Mouse (Mus musculus) erythroid progenitor cell, adult 5-6 weeks (primary cell): ENCODE data around the gene Vat1. TPM values are rescaled to one million over a fixed set of nuclear protein-coding genes. Genes with fewer than 3 reads are reported as not detected.
"Not testable (repeated sequence)": the region's sequence is repeated elsewhere in the genome, so short reads cannot be mapped to it uniquely, and the experiment has no call there.

ENCODE experiments used
- ATAC-seq: replicated peaks from 2 replicates; pipeline ENCODE4 v1.8.0; 2016; ENCODE audit warnings: moderate number of reproducible peaks, mild to moderate bottlenecking, moderate TSS enrichment, inconsistent platforms; ENCODE audit not compliant: poor library complexity, low FRiP score, severe bottlenecking
- total RNA-seq, 2 experiments: library from RNA; stranded (forward) in 1 of 2; stranded (reverse) in 1 of 2; fragments of 150-400 nt in 1 of 2; fragments of 186-747, 209-891 nt in 1 of 2; gene quantifications; 2 replicates each; pipeline versions ENCODE4 v1.2.3 to v1.2.4; 2015 to 2017; ENCODE audit warnings: low replicate concordance in 2 of 2

Gene Vat1
- total RNA-seq, 2 experiments from 2014 or later = 6.1 to 13.4 TPM

DNA sequence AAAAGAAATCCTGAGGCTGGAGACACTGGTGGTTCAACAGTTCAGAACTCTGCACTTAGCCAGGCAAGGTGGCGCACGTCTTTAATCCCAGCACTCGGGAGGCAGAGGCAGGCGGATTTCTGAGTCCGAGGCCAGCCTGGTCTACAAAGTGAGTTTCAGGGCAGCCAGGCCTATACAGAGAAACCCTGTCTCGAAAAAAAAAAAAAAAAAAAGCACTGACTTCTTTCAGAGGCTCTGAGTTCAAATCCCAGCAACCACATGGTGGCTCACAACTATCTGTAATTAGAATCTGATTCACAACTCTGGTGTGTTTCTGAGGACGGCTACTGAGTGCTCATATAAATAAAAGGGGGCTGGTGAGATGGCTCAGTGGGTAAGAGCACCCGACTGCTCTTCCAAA, 19.2 kb downstream of the Vat1 start:
- not testable (repeated sequence) for ATAC-seq

DNA sequence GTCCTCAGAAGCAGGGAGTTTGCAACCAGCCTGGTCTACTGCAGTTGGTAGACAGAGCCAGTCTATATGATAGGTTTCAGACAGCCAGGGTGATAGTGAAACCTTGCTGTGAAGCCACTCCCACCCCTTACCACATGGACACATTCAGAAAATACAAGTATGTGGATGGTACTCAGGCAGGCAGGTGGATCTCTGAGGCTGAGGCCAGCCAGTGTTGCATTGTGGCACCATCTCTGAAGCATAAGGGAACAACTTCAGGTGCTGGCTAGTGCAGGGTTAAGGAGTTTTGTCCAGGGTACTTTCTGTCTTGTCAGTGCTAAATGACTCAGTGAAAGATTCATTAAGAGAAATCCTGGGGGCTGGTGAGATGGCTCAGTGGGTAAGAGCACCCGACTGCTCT, 19.7 kb downstream of the Vat1 start:
- no peak for ATAC-seq

DNA sequence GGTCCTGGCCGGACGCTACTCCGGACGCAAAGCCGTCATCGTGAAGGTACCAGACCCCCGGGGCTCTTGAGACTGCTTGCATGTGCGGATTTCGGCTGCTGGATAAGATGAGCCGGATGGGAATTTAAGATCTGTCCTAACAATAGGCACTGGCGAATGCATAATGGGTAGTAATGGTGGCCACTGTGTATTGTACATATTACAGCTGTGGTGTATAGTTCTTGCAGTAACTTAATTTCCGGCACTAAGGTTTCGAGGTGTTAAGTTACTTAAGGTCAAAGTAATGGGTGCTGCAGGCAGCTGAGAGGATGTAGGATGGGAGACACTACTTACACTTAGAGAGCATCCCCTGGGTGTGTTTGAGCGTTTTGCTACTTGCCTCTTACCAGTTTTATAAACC, 23.3 kb downstream of the Vat1 start:
- ATAC-seq = no peak

DNA sequence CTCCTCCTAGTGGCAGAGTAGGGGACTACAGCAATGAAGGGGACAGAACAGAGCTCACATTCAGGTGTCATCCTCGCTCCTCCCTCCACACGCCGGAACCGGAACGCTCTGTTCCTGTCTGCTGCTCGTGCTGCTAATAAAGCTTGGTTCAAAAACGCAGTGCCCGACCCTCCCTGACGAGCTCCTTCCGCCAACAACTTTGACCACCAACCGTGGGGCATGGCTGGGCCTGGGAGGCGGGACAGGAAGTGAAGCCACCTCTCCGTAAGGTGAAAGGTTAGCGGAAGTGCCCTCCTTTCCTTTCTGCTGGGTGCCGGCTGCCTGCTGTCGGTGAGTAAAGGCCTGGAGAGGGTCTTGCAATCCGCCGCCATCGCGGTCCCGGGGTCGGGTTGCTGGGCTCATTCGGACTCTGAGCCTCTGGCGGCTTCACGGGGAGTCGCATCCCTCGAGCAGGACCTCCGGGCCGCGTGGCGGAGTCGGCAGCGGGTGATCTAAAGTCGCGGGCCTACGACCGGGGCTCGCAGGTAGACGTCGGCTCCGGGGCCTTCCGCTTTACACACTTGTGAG, 23.8 kb downstream of the Vat1 start, which contains the start of gene Rpl27:
Gene Rpl27, plus strand, starts transcription at position 172 of the 567 bp plus-strand sequence.
- ATAC-seq = peak; percentile 99

DNA sequence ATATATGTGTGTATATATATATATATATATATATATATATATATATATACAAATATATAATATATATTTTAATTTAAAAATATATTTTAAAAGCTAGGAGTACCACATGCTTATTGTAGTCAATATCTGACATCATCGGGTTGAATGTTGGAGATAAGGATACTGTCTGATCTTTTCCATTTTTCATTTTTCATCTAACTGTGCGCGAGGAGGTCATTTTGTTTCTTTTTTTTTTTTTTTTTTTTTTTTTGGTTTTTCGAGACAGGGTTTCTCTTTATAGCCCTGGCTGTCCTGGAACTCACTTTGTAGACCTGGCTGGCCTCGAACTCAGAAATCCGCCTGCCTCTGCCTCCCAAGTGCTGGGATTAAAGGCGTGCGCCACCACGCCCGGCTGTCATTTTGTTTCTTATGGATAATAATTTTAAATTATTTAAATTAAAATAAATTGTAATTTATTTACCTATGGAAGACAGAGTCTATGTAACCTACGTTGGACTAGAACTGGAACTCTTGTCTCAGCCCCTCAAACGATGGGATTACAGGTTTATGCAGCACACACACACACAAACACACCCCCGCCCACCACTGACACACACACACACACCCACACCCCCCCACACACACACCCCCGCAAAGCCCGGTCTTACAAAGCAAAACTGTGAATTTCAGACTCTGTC, 24.4 kb downstream of the Vat1 start:
- ATAC-seq = not testable (repeated sequence)

DNA sequence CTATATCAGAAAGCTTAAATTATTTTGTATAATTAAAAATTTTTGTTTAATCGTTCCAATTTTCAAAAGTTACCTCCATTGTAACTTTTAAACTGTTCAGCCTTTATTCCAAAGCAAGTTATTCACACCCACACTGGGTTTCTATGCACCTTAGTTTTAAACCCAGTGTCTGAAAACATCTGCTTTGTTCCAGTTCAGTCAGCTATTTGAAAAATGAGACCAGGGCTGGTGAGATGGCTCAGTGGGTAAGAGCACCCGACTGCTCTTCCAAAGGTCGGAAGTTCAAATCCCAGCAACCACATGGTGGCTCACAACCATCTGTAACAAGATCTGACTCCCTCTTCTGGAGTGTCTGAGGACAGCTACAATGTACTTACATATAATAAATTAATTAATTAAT, 28.0 kb downstream of the Vat1 start:
- not testable (repeated sequence) for ATAC-seq

DNA sequence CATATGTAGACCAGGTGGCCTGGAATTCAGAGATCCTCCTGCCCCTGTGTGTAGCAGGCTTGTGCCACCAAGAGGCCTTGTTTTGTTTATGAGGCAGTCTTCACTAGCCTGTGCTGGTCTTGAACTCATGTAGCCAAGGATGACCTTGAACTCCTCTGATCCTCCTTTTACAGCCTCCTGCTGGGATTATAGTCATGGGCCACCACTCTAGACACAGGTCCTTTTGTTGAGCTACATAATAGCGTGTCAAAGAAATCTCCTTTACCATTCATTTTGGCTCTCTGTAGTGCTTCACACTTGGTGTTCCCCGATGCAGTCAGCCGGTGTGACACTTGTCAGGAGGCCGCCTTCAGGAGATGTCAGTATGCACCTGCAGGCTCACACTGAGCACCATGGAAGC, 29.1 kb downstream of the Vat1 start:
- ATAC-seq = no peak

DNA sequence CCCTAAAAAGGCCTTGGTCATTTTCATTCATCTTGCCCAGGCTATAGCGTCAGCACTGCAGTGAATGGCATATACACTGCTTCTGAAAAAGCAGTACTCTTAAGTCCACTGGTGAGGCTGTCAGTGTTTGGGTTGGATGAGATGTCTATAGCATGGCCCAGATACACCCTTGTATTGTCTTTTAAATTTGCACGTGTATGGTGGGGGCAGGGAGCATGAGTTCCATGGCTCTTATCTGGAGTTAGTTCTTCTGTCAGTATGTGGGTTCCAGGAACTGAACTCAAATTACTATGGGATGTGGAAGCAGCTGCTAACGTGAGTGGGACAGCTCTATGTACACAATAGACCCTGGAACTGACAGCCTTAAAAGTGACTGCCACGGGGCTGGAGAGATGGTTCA, 30.2 kb downstream of the Vat1 start:
- ATAC-seq = no peak

DNA sequence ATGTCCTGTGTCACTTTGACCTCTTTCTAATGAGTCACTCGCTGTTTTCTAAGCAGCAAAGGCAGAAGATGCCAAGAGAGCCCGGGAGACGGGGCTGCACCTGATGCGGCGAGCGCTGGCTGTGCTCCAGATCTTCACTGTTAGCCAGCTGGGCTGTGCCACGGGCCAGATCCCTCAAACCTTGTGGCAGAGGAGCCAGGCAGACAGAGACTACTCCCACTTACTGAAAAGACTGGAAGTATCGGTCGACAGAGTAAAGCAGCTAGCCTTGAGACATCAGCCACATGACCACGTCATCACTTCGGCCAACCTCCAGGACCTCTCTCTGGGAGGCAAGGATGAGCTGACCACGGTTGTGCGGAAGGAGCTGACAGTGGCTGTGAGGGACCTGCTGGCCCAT, 32.6 kb downstream of the Vat1 start:
- ATAC-seq = 0 out of 2 replicates have a peak, but pooled peaks have one; percentile 22

DNA sequence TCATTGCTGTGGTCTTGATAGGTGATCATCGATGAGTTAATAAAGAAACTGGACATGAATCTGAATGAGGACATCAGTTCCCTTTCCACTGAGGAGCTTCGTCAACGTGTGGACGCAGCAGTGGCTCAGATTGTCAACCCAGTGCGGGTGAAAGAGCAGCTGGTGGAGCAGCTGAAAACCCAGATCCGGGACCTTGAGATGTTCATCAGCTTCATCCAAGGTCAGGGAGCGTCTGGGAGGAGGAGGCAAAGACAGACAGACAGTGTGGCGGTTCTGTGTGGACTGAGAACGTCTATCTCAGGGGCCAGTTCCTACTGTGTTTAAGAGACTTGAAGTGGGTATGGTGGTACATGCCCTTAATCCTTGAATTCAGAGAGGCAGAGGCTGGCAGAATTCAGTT, 34.7 kb downstream of the Vat1 start:
- no peak for ATAC-seq

DNA sequence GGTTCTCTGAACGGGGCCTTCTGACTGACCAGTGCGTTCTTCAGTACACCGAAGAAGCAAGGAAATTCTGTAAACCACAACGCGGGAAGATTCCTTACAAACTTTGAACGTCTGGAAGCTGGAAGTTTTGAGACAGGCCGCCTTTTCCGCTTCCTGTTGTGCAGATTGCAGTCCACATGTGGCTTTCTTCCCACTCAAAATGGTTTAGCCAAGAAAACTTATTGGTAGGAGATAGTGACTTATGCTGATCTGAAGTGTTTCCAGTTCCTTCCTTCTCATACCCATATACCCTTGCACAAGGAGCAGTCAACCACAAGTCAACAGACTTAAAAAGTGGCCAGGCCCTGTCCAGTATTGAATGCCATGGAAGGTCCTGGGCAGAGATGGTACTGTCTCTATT, 39.9 kb downstream of the Vat1 start:
- ATAC-seq = no peak

DNA sequence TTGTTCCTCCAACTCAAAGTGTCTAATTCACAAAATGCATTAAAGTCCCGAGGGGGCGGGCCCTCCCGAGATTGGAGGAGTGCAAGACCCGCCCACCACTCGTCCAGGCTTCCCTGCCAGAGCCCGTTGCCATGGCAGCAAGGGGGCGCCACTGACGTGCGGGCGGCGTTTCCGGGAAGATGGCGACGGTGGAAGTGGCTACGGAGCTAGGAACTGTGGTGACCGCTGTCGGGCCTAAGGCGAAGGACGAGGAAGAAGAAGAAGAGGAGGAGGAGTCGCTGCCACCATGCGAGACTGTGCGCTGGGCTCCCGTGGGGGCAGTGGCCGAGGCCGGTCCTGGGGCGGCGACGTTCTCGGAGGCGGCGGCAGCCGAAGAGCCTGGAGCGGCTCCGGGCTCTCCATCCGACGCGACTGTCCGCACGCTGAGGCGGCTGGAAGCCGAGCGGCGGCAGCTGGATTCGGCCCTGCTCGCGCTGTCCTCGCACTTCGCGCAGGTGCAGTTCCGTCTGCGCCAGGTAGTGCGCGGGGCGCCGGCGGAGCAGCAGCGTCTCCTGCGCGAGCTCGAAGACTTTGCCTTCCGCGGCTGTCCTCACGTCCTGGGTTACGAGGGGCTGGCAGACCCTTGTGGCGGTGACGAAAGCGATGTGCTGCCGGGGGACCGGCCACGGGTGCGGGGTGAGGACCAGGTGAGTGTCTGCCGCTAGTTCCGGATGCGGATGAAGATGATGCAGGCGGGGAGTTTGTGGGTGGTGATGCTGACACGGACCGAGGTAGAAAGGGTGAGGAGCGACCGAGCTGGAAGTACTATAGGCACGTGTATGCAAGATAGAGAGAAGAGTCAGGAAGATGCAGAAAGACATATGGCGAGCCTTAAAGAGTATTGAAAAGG, 40.9 kb downstream of the Vat1 start, which contains the start of the genes Rundc1 and Ptges3l:
Gene Rundc1, plus strand, starts transcription at position 161 of the 889 bp plus-strand sequence.
Gene Ptges3l, minus strand, starts transcription at position 409 of the 889 bp plus-strand sequence.
- ATAC-seq = peak; percentile 96

DNA sequence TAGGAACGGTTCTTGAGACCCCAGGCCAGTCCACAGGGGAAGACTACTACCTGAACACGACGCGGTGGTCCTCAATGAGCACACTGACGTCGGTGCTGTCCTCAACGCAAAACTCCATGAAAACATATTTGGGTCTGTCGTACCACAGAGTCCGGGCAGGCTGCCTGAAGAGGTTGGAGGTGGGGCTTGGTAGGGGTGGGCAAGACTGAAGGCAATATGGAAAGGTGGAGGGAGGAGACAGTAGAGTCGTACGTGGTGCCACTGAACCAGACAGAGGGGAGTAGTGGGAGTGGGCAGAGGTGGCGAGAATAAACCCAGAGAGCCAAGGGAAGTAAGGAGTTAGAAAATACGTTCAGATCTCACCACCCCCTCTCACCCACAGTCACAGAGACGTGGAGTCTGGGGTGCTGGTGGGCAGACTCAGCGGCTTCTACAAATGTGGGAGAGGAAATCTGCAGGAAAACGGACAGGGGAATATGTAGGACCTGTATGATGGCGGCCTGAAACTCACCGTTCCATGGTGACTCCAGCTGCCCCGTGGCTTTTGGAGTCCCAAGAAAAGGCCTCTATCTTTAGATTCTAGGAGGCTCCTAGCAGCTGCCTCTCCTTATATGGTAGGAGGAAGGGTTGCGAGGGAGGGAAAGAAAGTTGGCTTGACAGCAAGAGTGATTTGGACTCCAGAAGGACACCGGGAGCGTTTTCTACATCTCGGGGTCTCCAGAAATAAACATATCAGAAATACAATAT, 41.8 kb downstream of the Vat1 start, which contains the start of gene Gm27029:
Gene Gm27029, minus strand, starts transcription at position 692 of the 747 bp plus-strand sequence.
- ATAC-seq = no peak

DNA sequence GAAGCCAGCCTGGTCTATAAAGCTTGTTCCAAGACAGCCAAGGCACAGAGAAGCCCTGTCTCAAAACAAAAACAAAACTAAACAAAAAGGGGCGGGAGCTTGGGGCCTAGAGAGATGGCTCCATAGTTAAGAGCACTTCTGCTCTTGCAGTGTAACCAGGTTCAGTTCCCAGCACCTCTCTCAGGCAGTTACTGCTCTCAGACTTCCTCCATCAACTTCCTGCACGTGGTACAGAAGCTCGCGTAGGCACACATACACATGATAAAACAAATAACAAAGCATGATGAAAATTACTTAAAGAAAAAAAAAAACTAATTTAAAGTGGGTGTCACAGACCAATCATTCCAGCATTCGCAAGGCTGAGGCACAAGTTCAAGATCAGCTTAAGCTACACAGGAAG, 45.9 kb downstream of the Vat1 start:
- ATAC-seq = no peak

DNA sequence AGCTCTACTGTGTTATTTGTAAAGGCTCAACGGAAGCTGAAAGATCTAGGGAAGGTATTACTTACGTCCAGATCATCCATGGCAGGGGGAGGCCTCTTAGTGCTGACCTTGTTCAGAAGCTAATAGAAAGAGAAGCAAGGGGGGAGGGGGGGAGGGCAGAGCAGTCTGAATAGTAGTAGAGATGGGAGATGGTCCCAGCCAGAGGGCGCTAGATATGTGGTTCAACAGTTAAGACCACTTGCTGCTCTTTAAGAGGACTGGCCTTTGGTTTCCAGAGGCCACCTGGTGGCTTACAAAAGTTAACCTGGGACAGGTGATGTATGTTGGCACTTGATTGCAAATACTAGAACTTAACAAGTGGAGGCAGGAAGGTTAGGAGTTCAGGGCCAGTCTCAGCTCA, 46.4 kb downstream of the Vat1 start:
- no peak for ATAC-seq

DNA sequence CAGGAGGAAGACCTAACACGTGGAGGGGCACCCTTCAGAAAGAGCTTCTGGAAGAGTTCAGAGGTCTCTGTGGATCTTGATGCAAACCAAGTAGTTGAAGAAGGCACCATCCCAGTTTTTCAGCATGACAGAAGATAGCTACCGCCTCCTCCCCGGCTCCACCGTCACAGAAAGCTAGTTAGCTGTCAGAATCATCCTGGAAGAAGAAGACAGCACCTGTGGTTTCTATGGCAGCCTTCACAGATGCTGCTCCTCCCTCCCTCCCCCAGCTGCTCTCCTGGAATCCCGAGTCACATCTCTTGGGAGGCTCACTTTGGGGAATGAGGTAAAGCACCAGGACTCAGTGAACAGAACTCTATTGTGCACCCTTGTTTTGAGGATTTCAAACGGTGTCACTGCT, 47.0 kb downstream of the Vat1 start:
- ATAC-seq = no peak

DNA sequence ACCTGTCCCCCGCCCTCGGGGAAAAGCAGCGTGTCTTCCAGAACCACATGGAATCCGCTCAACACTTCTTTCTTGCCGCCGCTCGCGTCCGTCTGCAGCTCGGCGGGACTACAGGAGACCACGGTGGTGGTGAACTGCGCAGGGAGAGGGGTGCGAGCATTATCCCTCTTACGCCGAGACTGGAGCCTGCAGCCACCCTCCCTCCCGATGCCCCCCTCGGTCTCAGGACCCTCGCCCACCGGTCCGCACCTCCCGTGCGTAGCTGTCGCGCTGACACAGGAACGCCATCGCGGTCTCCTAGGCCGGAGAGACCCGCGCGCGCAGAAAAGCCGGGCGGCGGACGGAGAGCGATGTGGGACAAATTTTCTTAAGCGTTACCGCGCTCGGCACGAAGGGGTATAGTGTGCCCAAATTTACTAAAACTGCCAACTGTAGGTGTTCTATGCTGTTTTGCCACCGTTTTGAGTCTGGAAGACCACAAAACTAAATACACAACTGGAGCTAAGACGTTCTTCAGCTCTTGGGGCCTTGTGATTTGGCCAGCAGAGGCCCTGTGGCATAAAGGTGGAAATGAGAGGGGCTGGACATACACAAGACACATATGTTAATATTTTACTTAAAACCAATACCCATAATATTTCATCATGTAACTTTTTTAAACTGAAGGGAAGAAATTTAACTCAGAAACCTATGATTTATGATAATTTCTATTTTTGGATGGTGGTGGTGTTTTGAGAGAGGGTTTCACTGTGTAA, 48.8 kb downstream of the Vat1 start, which contains the start of gene Aarsd1:
Gene Aarsd1, minus strand, starts transcription at position 515 of the 755 bp plus-strand sequence.
- peak; percentile 83 for ATAC-seq

DNA sequence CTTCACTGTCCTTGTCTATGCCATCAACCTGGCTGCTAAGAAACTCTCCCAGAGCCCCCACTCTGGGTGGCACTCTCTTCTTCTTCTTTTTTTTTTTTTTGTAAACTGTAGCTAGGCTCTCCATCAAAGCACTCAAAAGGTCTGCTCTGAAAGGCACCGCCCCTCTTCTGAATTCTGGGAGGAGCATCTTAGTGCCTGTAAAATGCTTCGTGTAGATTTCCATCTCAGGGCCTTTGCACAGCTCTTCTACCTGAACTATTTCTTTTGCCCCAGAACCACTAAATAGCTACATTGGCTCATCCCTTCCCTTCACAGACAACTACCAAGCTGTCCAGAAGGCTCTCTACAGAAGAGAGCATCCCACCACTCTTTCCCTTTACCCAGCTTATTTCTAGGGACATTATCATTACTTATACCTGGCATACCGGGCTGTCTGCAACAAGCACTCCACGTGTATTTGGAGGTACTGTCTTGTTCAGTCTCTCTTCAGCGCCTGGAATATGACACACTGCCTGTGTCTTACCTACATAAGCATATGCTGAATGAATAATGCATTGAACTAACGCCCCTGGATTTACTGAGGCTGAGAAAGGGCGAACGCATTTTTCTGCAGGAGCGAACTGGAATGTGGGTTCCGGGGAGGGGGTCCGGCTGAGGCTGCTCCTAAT, 49.5 kb downstream of the Vat1 start:
- peak; percentile 85 for ATAC-seq
